Mouse (Mus musculus): ENCODE data around the gene Mc3r.
A peak's percentile ranks its signal among the peaks of the same experiment; 100 is the strongest.

Mc3r gene

GRCm38 (mm10) chr2:172248106-172248764 lies at the start of gene Mc3r:
TSS of gene Mc3r (plus strand) at chr2:172248492.
- peak; percentile 67 to 77 for DNase-seq (ENCODE audit: low spot score in 2 of 2)

GRCm38 (mm10) chr2:172201998-172202780 lies 46.1 kb upstream of the Mc3r start:
- DNase-seq (ENCODE audit: low spot score in 2 of 2) = peak in 1 of 2 experiments; percentile 5

- DNase-seq (ENCODE audit: low spot score in 2 of 2) = peak; percentile 92 to 95
These were observed 41.3 kb upstream of the Mc3r start for GRCm38 (mm10) chr2:172207003-172207402.

DNA sequence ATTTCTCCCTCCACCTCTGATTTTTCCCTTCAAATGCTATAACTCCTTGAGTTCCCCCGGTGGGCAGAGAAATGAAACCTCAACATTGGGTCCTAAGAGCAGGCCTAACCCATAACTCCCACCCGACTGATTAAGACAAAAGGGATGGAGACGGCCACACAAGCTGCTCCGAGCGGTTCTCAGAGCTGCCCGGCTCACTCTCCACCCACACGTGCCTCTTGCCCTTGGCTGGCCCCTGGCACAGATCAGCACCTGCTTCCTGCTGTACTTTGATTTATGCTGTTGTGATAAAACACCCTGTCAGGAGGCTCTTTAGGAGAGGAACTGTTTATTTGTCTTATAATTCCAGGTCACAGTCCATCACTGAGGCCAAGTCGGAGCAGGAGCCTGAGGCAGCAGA lies 34.8 kb upstream of the Mc3r start:
- DNase-seq (ENCODE audit: low spot score in 2 of 2) = no peak

GRCm38 (mm10) chr2:172214336-172214735 lies 34.0 kb upstream of the Mc3r start:
- no peak for DNase-seq (ENCODE audit: low spot score in 2 of 2)

DNA sequence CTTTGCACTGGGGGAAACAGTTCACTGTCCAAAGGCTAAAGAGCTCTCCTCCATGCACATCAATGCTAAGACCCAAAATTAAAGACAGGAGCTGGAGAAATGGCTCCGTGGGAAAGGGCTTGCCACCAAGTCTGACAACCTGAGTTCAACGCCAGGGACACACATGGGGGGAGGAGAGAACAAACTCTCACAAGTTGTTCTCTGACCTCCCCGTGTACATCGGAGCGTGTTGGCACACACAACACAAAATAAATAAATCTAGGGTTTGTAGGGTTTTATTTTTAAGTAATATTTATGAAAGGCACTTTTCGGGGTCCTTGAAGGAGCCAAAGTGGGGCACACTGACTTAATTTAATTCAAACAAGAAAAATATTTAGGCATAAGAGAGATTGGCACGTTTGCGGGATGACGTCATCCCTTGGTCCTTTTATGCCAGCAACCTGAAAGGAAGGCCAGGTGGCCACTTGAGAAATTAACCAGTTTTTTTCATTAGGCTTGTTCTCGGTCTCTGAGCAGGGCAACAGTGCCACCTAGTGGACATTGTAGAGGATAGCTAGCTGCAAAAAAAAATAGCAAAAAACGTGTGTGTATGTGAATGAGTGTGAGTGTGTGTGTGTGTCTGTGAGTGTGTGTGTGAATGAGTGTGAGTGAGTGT lies 32.7 kb upstream of the Mc3r start:
- peak; percentile 61 to 76 for DNase-seq (ENCODE audit: low spot score in 2 of 2)

DNA sequence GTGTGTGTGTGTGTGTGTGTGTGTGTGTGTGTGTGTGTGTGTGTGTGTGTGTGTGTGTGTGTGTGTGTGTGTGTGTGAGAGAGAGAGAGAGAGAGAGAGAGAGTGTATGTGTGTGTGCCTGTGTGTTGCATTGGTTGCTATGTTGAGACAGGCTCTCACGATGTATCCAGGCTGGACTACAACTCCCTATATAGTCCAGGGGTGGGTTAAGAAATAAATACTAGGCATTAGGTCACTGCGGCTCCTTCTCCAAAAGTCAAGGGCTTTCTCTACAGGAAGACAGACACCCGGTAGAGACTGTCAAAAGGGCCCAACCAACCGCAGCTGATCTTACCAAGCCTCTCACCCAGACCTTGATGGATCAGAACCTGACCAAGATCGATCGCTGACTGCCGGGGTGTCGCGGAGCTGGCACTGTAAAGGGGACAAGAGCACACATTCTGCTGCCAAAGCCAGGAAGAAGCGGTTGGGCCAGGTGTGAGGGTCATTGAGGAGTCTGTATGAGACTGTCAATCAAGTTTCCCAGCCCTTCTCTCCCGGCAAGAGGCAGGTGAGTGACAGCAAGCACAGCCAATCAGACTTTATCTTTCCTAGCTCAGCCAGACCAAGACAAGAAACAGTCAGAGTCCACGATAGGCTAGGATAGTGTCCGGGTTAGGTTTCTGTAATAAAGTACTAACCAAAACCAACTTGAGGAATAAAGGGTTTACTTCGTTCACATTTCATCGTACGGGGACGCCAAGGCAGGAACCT lies 32.0 kb upstream of the Mc3r start:
- no peak for DNase-seq (ENCODE audit: low spot score in 2 of 2)

DNA sequence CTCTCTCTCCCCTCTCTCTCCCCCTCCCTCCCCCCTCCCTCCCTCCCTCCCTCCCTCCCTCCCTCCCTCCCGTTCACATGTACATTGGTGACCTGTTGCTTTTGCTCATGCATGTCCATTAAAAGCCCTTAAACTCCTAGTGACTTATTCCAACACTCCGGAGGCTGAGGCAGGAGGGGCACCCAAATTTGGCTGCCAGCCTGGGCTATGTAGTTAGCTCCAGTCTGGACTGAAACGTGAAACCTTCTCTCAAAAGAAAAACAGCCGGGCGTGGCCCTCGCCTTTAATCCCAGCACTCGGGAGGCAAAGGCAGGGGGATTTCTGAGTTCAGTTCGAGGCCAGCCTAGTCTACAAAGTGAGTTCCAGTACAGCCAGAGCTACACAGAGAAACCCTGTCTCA lies 30.4 kb upstream of the Mc3r start:
- no peak for DNase-seq (ENCODE audit: low spot score in 2 of 2)

GRCm38 (mm10) chr2:172219186-172219585 lies 29.1 kb upstream of the Mc3r start:
- DNase-seq (ENCODE audit: low spot score in 2 of 2) = no peak

GRCm38 (mm10) chr2:172221656-172222393 lies 26.5 kb upstream of the Mc3r start:
- DNase-seq (ENCODE audit: low spot score in 2 of 2) = peak; percentile 66 to 83

DNA sequence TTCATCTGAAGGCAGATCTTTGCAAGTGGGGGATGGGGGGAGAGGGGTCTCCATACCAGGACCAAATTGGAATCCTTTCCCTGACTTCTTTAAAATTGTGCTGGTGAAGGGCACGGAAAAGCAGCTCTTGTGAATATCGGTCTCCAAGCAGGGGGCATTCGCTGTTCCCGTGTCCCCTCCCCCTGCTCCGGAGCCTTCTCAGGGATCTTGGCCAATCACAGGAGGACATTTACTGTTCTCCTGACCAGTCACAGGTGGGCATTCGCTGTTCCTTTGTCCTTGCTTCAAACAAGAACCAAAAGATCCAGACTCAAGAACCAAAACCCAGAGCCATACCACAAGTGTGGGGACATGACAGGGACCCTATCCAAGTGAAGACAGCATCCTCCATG lies 25.9 kb upstream of the Mc3r start:
- DNase-seq (ENCODE audit: low spot score in 2 of 2) = peak; percentile 58 to 72

GRCm38 (mm10) chr2:172222891-172223290 lies 25.4 kb upstream of the Mc3r start:
- peak; percentile 77 to 81 for DNase-seq (ENCODE audit: low spot score in 2 of 2)

- peak in 1 of 2 experiments; percentile 17 for DNase-seq (ENCODE audit: low spot score in 2 of 2)
These were observed 24.7 kb upstream of the Mc3r start for GRCm38 (mm10) chr2:172223451-172224200.

DNA sequence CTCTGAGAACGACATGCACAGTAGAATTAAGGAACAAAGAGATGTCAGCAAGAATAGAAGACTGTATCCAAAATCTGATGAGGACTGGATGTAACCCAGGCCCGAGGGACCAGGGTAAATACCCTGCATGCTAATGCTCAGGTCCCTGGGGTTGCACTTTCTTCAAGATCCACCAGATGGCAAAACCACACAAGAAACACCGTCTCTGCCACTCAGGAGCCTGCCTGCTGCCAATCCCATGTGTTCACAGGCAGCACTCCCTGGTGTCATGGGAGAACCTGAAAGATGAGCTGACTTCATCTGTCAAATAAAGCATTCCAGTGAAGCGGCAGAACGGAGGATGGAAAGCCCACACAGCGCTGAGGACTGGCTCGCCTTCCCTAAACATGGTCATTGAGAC lies 21.3 kb upstream of the Mc3r start:
- peak; percentile 79 to 84 for DNase-seq (ENCODE audit: low spot score in 2 of 2)

DNA sequence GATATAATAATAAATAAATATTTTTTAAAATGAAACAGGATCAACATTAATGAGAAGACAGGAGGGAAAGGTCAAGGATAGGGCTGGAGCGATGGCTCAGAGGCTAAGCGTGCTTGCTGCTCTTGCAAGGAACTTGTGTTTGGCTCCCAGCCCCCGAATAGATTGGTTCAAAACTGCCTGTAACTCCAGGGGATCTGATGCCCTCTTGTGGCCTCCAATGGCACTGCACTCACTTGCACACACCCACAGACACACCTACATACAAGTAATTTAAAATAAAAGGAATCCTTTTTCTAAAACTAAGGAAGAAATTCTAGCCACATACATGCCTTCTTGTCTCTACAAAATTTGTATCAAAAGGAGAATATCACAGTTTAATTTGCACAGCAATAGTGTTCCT lies 20.5 kb upstream of the Mc3r start:
- DNase-seq (ENCODE audit: low spot score in 2 of 2) = peak in 1 of 2 experiments; percentile 33

- DNase-seq (ENCODE audit: low spot score in 2 of 2) = no peak
These were observed 19.1 kb upstream of the Mc3r start for GRCm38 (mm10) chr2:172229190-172229589.

- DNase-seq (ENCODE audit: low spot score in 2 of 2) = no peak
These were observed 18.2 kb upstream of the Mc3r start for GRCm38 (mm10) chr2:172230126-172230525.

GRCm38 (mm10) chr2:172238220-172238619 lies 10.1 kb upstream of the Mc3r start:
- no peak for DNase-seq (ENCODE audit: low spot score in 2 of 2)

GRCm38 (mm10) chr2:172241031-172241430 lies 7.3 kb upstream of the Mc3r start:
- no peak for DNase-seq (ENCODE audit: low spot score in 2 of 2)

DNA sequence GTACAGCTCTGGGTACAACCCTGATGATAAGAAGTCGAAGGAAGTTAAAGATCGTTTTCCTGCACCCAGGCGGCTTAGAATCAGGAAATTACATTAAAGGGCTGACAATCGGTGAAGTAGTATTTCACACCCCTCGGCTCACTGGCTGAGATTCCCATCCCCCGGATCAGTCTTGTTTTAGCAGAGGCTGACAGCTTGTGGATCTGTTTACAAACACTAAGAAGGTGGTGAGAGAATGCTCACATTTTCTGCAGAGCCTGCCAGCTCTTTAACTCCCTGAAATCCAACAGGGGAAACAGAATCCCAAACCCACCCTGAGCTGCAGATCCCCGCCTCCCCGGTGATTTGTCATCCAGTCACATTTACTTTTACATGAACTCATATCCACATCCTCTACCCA lies 2.8 kb upstream of the Mc3r start:
- no peak for DNase-seq (ENCODE audit: low spot score in 2 of 2)

DNA sequence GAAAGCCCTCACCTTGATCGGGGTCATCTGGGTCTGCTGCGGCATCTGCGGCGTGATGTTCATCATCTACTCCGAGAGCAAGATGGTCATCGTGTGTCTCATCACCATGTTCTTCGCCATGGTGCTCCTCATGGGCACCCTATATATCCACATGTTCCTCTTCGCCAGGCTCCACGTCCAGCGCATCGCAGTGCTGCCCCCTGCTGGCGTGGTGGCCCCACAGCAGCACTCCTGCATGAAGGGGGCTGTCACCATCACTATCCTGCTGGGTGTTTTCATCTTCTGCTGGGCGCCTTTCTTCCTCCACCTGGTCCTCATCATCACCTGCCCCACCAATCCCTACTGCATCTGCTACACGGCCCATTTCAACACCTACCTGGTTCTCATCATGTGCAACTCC lies 1.0 kb downstream of the Mc3r start:
- no peak for DNase-seq (ENCODE audit: low spot score in 2 of 2)
